Mouse (Mus musculus): Measurements from ENCODE around the gene Tmem251. TPM values are rescaled to one million over a fixed set of nuclear protein-coding genes. Genes with fewer than 3 reads are reported as not detected.

The Tmem251 gene
- polyA plus RNA-seq, 1 experiment from 2014 or later: 11.6 TPM

- no peaks in the 10 kb centered on the region for H3K36me3 ChIP-seq
- H3K9ac ChIP-seq: peak overlapping the region; percentile 73; the same call in 1 of the 2 replicates
- no peak for ATAC-seq (ENCODE audit: low FRiP score, low read depth)
- no peaks in the 10 kb centered on the region for H3K9me3 ChIP-seq
- H3K4me2 ChIP-seq (replicated peaks): peak overlapping the region; percentile 93
- peak overlapping the region; percentile 73 for H3K4me3 ChIP-seq
- H3K27ac ChIP-seq: no peak overlapping the region
- WGBS: 37% methylated on average over 6 of the region's 6 CpGs
- no peaks in the 10 kb centered on the region for H3K27me3 ChIP-seq (replicated peaks)
- peaks cover 41% of the 10 kb centered on the region for H3K4me1 ChIP-seq
These were observed 40.1 kb upstream of the Tmem251 start for GRCm38 (mm10) chr12:102703441-102703840.

DNA sequence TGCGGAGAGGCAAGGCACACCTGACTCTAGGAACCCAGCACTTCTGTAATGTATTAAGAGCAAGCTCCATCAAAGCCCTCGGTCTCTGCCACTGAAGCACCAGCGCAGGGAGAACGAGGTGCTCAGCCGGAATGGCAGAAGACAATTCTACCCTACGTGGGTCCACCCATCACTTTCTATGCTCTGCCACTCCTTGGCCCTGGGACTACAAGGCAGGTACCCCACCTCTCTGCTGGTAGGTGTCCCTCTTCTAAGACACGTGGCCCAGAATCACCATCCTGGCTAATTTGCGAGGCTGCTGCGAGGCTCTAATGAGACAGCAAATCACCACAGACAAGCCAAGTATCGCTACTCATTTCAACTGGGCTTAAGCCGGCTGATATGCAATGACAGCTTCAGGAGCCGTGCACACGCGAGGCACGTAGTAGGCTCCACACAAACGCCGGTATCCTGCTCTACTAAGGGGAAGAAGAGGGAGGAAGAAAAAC, 39.6 kb upstream of the Tmem251 start:
- Histone ChIP-seq H3K9me3 (no peaks in the 10 kb centered on the region), H3K4me2 (replicated peaks) (peak overlapping the region; percentile 93), H3K4me3 (peak overlapping the region; percentile 73), H3K27me3 (replicated peaks) (no peaks in the 10 kb centered on the region), H3K9ac (peak overlapping the region; percentile 73), H3K4me1 (peaks cover 36% of the 10 kb centered on the region), H3K36me3 (no peaks in the 10 kb centered on the region), H3K27ac (no peak overlapping the region; the same call in 1 of the 2 replicates)
- ATAC-seq (ENCODE audit: low FRiP score, low read depth): peak; percentile 0; the same call in 1 of the 2 replicates
- WGBS: 4% methylated on average over 17 of the region's 17 CpGs

GRCm38 (mm10) chr12:102704457-102705198, 38.9 kb upstream of the Tmem251 start, which contains the start of gene Itpk1:
Gene Itpk1, minus strand, starts transcription at chr12:102704930.
- peak within 1 kb of the TSS; percentile 66; the same call in 1 of the 2 replicates for H3K27ac ChIP-seq
- peak; percentile 81 for ATAC-seq (ENCODE audit: low FRiP score, low read depth)
- H3K4me2 ChIP-seq (replicated peaks): peak within 1 kb of the TSS; percentile 93
- H3K4me1 ChIP-seq: peaks cover 29% of the 10 kb centered on the region
- H3K27me3 ChIP-seq (replicated peaks): no peaks in the 10 kb centered on the region
- H3K9me3 ChIP-seq: no peaks in the 10 kb centered on the region
- H3K36me3 ChIP-seq: no peaks in the 10 kb centered on the region
- peak within 1 kb of the TSS; percentile 81 for H3K9ac ChIP-seq
- H3K4me3 ChIP-seq: peak within 1 kb of the TSS; percentile 73
- WGBS: under 1% methylated on average over 51 of the region's 105 CpGs

DNA sequence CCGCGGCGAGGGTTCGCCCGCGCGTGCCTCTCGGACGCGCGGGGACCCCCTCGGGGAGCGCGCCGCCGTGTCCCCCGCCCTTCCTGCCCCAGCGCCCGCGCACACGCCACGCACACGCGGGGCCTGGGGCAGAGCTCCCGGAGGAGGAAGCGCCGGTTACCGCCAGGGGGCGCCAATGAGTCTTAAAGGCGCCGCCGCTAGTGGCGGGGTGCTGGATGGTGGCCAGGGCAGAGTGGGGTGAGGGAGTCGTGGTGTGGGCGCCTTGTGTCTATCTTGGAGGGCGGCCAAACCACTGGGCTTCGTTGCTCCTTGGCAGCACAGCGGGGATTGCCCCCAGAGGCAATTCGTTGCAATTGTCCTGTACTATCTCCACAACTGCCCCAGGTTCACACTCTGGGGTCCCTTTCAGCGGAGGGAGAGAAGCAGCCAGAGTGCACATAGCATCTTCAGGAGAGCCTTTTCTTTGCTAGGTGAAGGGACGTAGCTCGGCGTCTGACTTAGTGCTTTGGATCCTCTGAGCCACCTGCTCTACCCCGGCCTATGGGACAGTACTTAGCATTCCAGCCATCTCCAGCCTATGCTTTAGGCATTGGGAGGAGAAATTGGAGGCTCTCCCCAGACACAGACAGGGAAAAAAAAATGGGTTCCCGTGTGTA, 38.2 kb upstream of the Tmem251 start:
- H3K9me3 ChIP-seq: no peaks in the 10 kb centered on the region
- H3K4me2 ChIP-seq (replicated peaks): peak overlapping the region; percentile 93
- H3K4me1 ChIP-seq: peaks cover 28% of the 10 kb centered on the region
- H3K27me3 ChIP-seq (replicated peaks): no peaks in the 10 kb centered on the region
- H3K36me3 ChIP-seq: no peaks in the 10 kb centered on the region
- peak; percentile 85 for ATAC-seq (ENCODE audit: low FRiP score, low read depth)
- 1% methylated on average over 45 of the region's 45 CpGs for WGBS
- peak overlapping the region; percentile 81 for H3K9ac ChIP-seq
- peak overlapping the region; percentile 66; the same call in 1 of the 2 replicates for H3K27ac ChIP-seq
- H3K4me3 ChIP-seq: peak overlapping the region; percentile 73

DNA sequence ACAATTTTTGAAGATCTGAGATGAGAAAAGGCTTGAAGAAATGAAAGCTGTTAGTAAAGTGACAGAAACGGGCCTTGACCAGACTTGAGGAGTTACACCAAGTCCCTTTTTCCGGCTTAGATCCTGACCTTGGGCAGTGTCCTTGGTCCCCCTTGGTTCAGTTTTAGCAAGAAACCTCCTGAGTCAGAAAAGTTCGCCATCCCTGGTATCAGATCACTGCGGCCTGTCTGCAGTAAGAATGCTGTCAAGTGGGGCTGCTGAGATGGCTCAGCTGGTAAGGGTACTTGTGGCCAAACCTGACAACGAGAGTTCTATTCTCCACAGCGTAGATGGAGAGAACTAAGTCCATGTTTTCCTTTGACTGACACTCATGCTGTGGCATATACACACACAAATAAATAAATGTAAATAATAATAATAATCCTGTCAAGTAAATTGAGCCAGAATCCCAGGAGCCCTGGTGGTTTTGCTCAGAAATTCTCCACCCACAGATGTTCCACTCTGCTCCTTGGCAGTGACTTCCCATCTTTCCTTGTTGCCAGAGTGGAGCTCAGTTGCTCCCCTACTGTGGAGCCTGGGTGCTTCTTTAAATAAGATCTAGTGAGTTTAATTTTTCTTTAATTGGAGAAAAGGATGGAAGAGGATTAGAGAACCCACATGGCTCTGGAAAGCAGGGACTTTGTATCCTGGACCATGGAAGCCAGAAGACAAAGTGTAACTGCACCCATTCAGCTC, 37.5 kb upstream of the Tmem251 start:
- no peak overlapping the region for H3K9ac ChIP-seq
- no peak for ATAC-seq (ENCODE audit: low FRiP score, low read depth)
- no peaks in the 10 kb centered on the region for H3K27me3 ChIP-seq (replicated peaks)
- H3K4me2 ChIP-seq (replicated peaks): peak overlapping the region; percentile 93
- H3K27ac ChIP-seq: no peak overlapping the region
- H3K9me3 ChIP-seq: no peaks in the 10 kb centered on the region
- WGBS: 75% methylated on average over 6 of the region's 6 CpGs
- H3K4me3 ChIP-seq: no peak overlapping the region
- H3K4me1 ChIP-seq: peaks cover 23% of the 10 kb centered on the region
- no peaks in the 10 kb centered on the region for H3K36me3 ChIP-seq

- no peak overlapping the region for H3K9ac ChIP-seq
- peaks cover 23% of the 10 kb centered on the region for H3K4me1 ChIP-seq
- no peaks in the 10 kb centered on the region for H3K27me3 ChIP-seq (replicated peaks)
- 91% methylated on average over 10 of the region's 10 CpGs for WGBS
- no peak overlapping the region for H3K27ac ChIP-seq
- no peak overlapping the region for H3K4me3 ChIP-seq
- no peak for ATAC-seq (ENCODE audit: low FRiP score, low read depth)
- H3K36me3 ChIP-seq: no peaks in the 10 kb centered on the region
- no peak overlapping the region for H3K4me2 ChIP-seq (replicated peaks)
- no peaks in the 10 kb centered on the region for H3K9me3 ChIP-seq
These were observed 36.6 kb upstream of the Tmem251 start for GRCm38 (mm10) chr12:102706833-102707463.

DNA sequence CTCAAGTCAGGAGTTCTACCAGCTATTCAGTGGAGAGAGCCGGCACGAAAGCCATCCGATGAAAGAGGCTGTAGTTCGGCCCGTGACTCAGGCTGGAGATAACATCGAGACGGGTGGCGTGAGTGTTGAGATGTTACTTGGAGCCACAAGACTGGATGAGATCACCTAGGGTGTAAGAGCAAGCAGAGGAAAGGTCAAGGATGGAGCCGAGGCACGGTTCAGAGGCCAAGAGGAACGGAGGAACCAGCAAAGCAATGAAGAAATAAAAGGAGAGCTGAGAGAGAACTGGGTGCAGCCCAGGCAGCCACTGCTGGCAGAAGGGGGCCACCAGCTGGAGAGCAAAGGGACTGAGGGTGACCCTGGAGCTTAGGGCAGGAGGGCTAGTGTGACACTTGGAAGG, 35.3 kb upstream of the Tmem251 start:
- H3K9me3 ChIP-seq: no peaks in the 10 kb centered on the region
- 84% methylated on average over 11 of the region's 11 CpGs for WGBS
- no peaks in the 10 kb centered on the region for H3K27me3 ChIP-seq (replicated peaks)

DNA sequence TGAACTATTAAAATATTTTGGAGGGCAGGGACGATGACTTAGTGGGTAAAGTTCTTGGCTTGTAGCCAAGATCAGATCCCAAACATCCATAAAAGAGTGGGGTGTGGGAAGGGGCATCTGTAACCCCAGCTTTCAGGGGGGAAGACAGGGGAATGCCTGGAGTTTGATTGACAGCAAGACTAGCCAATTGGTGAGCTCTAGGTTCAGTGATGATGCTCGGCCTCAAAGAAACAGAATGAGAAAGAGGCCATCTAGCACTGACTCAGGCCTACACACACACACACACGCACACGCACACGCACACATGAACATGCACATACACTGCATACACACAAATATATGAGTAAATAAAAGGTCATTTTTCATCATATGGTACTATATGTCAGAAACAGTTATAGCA, 33.7 kb upstream of the Tmem251 start:
- no peak for ATAC-seq (ENCODE audit: low FRiP score, low read depth)
- Histone ChIP-seq H3K9me3 (no peaks in the 10 kb centered on the region), H3K4me2 (replicated peaks) (no peak overlapping the region), H3K27me3 (replicated peaks) (no peaks in the 10 kb centered on the region), H3K4me3 (no peak overlapping the region), H3K36me3 (no peaks in the 10 kb centered on the region), H3K27ac (no peak overlapping the region), H3K9ac (no peak overlapping the region), H3K4me1 (peaks cover 4% of the 10 kb centered on the region)
- 92% methylated on average over 5 of the region's 5 CpGs for WGBS

More for the DNA sequence above, 35.3 kb upstream of the Tmem251 start:
- H3K4me2 ChIP-seq (replicated peaks): no peak overlapping the region
- H3K4me1 ChIP-seq: peaks cover 17% of the 10 kb centered on the region
- H3K36me3 ChIP-seq: no peaks in the 10 kb centered on the region
- ATAC-seq (ENCODE audit: low FRiP score, low read depth): no peak
- no peak overlapping the region for H3K4me3 ChIP-seq
- no peak overlapping the region for H3K27ac ChIP-seq
- no peak overlapping the region for H3K9ac ChIP-seq

- ATAC-seq (ENCODE audit: low FRiP score, low read depth): no peak
- no peaks in the 10 kb centered on the region for H3K9me3 ChIP-seq
These were observed 32.6 kb upstream of the Tmem251 start for GRCm38 (mm10) chr12:102710851-102711375.

GRCm38 (mm10) chr12:102713153-102713865, 30.3 kb upstream of the Tmem251 start:
- Histone ChIP-seq H3K9me3 (no peaks in the 10 kb centered on the region), H3K4me2 (replicated peaks) (no peak overlapping the region), H3K27me3 (replicated peaks) (no peaks in the 10 kb centered on the region), H3K36me3 (no peaks in the 10 kb centered on the region), H3K4me1 (no peaks in the 10 kb centered on the region), H3K27ac (no peak overlapping the region), H3K9ac (no peak overlapping the region), H3K4me3 (no peak overlapping the region)
- no peak for ATAC-seq (ENCODE audit: low FRiP score, low read depth)
- 74% methylated on average over 20 of the region's 20 CpGs for WGBS

More at GRCm38 (mm10) chr12:102710851-102711375, 32.6 kb upstream of the Tmem251 start:
- H3K27ac ChIP-seq: no peak overlapping the region
- no peak overlapping the region for H3K9ac ChIP-seq
- no peaks in the 10 kb centered on the region for H3K36me3 ChIP-seq
- H3K27me3 ChIP-seq (replicated peaks): no peaks in the 10 kb centered on the region
- 64% methylated on average over 4 of the region's 4 CpGs for WGBS
- H3K4me2 ChIP-seq (replicated peaks): no peak overlapping the region
- no peaks in the 10 kb centered on the region for H3K4me1 ChIP-seq
- no peak overlapping the region for H3K4me3 ChIP-seq

- no peaks in the 10 kb centered on the region for H3K4me1 ChIP-seq
- H3K9me3 ChIP-seq: no peaks in the 10 kb centered on the region
These were observed 29.4 kb upstream of the Tmem251 start for GRCm38 (mm10) chr12:102714116-102714515.

More at GRCm38 (mm10) chr12:102714116-102714515, 29.4 kb upstream of the Tmem251 start:
- Histone ChIP-seq H3K36me3 (no peaks in the 10 kb centered on the region), H3K9ac (no peak overlapping the region), H3K27me3 (replicated peaks) (no peaks in the 10 kb centered on the region), H3K27ac (no peak overlapping the region), H3K4me2 (replicated peaks) (no peak overlapping the region), H3K4me3 (no peak overlapping the region)
- no peak for ATAC-seq (ENCODE audit: low FRiP score, low read depth)
- WGBS: 68% methylated on average over 2 of the region's 2 CpGs
